Mouse (Mus musculus): Measurements from ENCODE around the gene Nudt16l1. TPM values are rescaled to one million over a fixed set of nuclear protein-coding genes. Genes with fewer than 3 reads are reported as not detected.

Gene Nudt16l1
- polyA plus RNA-seq, 1 experiment = 113 TPM

DNA sequence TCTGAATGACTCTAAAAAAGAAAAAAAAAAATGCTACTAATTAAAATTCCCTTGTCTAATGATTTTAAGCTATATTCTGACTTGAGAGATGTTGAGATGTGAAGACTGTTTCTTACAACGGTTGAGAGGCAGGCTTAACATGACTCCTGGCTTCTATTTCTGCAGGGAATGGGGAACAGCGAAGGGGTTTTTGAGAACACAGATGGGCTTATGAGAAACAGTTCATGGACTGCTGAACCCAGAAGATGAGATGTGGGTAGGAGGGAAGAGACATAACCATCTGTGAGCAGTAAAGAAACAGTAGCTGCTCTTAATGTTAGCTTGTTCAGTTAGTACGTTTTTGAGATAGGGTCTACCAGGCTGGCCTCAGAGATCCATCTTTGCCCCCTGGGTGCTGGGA, 18.0 kb downstream of the Nudt16l1 start:
- DNase-seq (ENCODE audit: low read depth) = no peak

GRCm38 (mm10) chr16:4957446-4957845, 18.9 kb downstream of the Nudt16l1 start:
- no peak for DNase-seq (ENCODE audit: low read depth)

DNA sequence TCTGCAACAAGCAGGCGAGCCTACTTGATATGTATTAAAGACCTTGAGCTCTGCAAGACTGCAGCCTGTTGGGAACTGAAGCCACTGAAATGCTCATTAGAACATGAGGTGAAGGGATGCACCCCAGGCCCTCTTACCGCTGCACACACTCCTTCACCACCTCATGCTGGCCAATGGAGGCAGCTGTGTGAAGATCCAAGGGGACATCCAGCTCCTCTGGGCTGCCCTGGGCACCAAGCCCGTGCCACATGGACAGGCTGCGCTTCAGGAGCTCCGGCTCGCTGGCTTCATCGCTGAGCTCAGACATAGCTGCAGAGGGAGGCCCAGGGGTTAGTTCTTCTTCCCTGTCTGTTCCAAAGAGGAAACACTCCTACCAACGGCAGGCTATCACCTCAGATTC, 21.7 kb downstream of the Nudt16l1 start:
- no peak for DNase-seq (ENCODE audit: low read depth)

DNA sequence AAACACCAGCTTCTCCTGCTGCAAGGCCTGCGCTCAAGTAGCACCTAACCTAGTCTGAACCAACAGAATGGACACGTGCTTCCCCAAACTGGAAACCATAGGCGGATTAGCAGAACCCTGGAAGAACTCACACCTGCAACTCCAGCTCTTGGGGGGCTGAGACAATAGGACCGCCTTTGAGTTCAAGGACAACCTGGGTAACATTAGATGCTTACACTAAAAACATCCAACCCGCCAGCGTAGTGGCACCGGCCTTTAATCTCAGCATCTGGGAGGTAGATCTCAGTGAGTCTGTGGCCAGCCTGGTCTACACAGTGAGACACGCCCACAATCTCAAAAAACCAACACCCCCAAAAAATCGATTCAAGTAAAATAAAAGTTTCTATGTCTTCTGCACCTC, 24.8 kb downstream of the Nudt16l1 start:
- no peak for DNase-seq (ENCODE audit: low read depth)

DNA sequence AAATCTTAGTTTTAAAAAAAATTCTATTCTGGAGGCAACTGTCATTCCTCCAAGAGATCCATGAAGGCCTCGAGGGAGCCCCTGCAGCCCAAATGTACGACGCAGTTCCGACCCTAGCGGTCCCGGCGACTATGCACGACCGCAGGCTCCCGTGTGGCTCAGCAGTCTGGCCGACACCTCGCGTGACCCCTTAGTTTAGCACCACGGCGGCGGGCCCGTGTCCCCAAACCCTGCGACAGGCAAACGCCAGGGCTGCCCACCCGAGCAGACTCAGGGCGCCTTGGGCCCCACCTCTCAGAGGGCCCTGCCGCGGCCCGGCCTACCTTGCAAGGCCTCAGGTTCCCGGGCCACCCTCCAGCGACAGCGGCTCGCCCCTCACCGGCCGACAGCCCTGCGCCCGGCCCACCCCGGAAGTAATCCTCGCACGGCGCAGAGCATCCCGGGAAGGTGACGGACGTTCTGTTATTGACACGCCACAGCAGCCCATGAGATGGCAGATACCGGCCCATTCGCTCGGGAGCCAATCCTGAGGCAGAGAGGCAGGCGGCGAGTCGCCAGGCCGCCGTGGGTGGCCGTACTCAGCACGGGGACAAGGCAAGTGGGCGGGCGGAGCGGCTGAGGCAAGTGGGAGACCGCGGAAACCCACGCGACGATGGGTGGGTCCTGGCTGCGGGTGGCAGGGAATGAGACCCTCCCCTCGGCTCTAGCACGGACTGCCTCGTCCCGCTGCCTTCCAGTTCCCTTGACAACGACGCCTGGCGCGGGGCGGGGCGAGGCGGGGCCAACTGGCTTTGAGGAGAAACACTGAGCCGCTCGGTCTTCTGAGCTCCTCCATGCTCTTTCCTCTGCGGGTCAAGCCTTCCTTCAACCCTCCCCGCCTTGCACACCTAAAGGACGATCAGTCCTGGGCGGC, 25.5 kb downstream of the Nudt16l1 start, which contains the start of gene Anks3:
Gene Anks3 (minus strand): TSS at position 409 of the 913 bp plus-strand sequence.
- peak; percentile 64 for DNase-seq (ENCODE audit: low read depth)

DNA sequence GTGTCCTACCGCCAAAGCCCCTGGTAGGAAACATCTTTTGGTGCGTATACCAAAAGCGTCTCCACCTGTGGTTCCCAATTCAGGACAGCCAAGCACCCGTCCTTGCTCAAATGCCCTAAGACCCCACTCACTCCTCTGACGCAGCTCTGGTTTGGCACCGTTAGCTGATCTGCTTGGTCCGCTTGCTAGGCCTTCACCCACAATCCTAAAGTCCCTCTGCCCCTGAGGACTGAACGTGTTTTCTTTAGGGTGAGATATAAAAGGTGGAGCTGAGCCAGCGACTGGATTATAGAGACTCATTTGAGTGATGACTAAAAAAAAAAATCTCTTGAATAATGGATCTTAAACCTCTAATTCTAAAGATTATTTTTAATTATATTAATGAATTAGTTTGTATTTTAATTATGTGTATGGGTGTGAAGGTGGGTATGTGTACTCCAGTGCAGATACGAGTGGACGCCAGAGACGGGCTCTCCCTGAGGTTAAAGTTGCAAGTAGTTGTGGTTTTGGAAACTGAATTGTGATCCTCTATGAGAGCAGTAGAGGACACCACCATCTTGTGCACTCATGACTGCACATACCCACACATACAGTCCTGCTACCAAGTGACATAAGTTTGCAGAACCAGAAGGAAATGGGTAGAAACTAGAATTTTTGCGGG, 26.3 kb downstream of the Nudt16l1 start:
- no peak for DNase-seq (ENCODE audit: low read depth)

DNA sequence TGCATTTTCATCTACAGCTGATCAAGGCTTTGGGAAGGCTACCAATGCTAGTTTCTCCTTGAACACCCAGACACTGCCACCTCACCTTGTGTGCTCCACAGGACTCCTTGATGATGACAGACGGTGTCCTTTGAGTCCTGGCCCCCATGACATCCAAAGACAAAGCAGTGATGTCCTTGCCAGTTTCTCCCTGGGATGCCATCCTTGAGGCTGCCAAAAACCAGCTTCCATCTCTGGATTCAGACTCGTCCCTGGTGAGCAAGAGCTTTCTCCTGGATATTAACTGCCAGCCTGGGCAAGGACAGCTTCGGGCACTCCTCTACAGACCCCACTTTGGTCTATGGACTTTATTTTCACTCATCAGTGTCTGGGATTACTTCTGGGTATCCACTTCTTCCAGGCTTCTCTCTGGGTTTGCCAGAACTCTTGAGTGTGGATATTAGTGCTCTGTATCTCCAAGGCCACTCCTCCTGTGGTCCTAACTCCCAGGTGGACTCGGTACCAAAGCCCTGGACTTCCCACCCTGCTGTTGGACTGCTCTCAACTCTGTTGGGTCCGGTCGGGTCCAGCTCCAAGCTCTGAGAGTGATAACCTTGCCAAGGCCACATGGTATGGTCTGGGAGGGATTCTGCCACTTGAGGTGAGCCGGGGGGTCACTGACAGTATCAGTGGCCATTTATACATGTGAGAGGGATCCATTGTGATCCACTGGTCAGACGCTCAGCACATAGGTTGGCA, 27.0 kb downstream of the Nudt16l1 start:
- DNase-seq (ENCODE audit: low read depth) = no peak

- no peak for DNase-seq (ENCODE audit: low read depth)
These were observed 29.9 kb downstream of the Nudt16l1 start for GRCm38 (mm10) chr16:4968426-4968825.

DNA sequence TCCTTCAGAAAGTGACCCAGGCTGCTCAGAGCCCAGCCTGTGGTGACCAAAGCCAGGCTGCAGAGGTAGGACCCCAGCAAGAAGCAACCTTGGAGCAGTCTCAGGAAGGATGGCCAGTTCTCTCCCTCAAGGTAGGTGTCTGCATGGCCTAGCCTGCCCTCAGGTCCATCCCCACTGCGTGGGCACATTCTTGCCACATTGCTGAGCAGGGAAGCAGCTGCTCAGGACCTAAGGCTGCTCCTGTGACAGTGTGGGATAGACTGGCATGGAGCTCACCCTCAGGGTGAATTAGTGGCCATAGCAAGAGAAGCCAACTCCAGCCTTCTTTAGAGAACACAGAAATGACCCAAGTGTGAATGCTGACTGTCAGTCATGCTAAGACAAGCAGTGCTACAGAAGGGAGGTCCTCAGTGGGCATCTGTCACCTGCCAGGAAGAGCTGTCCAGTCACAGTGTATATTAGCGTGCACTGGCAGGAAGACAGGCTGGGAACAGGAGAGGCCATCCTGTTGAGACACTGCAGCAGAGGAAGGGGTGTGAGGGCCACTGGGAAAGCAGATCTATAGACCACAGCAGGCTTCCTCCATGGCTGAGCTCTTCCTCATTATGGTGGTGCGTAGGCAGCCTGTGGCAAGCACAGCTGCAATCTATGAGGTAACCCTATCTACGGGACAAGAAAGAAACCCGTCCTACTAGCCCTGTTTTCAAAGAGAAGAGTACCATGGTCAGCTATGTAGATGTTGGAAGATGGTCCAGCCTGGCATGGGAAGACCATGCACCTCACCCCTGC, 30.7 kb downstream of the Nudt16l1 start:
- DNase-seq (ENCODE audit: low read depth) = no peak

DNA sequence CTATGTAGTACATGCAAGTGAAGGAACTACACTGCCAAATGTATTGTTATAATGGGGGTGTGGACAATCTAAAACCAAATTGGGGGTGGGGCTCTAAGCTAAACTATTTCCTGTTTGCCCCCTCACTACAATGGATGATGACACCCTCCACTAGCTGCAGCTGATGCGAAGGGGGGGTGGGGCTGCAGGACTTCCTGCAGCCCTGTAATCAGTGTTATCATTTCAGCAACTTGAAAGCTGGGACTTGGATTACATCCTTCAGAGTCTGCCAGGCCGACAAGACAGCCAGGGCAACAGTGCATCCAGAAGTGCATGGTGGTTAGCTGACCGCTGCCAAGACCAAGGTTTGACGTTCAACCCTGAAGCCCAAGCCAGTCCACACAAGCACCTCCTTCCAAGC, 33.1 kb downstream of the Nudt16l1 start:
- no peak for DNase-seq (ENCODE audit: low read depth)

GRCm38 (mm10) chr16:4974521-4974920, 36.0 kb downstream of the Nudt16l1 start:
- DNase-seq (ENCODE audit: low read depth) = no peak

GRCm38 (mm10) chr16:4976180-4976579, 37.6 kb downstream of the Nudt16l1 start:
- DNase-seq (ENCODE audit: low read depth) = no peak

DNA sequence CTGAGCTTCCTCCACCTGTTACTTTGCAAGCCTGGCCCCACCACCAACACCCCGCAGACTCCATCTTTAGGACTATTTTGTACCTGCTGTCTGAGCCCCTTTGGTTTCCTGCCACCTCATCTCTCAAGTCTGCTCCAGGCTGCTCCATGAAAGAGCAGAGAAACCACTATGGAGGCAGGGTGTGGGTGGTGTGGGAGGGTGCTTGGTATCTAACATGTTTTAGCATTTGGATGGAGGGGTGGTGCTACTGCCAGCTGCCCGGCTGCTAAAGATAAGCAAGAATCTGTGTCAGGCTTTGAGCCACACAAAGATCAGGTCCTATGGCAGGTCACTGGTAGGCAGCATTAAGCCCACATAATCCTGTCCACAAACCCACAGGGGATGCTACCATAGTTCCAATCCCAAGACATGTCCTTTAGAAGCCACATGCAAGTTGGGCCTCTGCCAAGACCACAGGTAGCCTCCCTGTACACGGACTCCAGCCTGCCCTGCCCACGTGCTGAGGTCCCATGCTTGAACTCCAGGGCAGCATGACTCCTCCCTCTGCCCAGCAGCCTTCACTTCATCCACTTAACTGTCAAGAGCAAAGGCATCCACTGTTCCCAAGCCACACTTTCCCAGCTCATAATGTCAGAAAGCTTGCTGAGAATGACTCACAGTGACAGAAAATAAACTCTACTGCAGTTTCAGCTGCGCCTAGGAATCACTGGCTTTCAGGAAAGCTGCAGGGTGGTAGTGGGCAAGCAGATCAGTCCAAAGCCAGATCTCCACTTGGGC, 39.9 kb downstream of the Nudt16l1 start:
- no peak for DNase-seq (ENCODE audit: low read depth)

DNA sequence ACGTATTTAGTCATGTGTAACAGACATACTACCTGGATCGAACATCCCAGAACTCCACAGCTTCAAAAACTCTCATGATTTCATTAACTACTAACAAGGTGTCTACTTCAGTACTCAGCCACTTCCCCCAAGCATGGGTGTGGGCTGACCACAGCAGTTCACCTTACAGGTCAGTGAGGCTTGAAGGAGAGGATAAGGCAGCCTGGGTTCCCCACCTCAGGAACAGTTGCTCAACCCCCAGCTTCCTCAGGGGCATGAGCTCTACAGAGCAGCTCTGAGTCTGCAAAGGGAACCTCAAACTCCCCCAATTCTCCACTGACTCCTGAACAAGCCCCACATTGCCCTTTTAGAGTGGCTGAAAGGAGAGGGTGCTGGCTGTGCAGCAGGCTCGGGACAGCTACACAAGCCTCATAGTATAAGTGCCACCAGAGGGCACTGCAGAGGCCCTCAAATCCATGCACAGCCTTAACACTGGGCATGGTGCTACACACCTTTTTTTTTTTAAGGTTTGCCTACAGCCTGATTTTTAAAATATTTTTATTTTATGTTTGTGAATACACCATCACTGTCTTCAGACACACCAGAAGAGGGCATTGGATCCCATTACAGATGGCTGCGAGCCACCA, 41.3 kb downstream of the Nudt16l1 start:
- DNase-seq (ENCODE audit: low read depth) = no peak

DNA sequence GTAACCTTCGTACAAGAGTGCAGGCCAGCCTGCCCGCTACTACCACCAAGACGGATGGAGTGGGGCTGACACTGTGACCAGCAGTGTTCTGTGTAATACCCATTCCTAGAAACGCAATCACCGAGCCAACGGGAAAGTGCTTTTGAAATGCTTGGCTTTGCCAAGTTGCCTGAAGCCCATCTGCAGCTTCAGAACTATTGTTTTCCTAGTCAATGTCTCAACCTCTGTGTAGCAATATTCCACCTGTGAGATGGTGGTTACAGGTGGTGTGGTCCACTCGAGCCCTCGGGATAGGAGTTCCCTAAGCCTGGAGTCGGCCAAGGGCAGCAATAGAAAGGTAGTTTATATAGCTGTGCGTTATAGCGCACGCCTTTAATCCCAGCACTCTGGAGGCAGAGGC, 46.2 kb downstream of the Nudt16l1 start:
- DNase-seq (ENCODE audit: low read depth) = peak; percentile 75

Other genes with a start within 250 kb of the Nudt16l1 start
- gene Nmral1, start 219.4 kb upstream of the Nudt16l1 start, polyA plus RNA-seq (2012; rRNA removed) = 9.5 and 10.4 TPM in 2 replicates
- gene Hmox2, start 212.4 kb upstream of the Nudt16l1 start, polyA plus RNA-seq (2012; rRNA removed) = 49.5 and 53.2 TPM in 2 replicates
- 73.7 and 84.7 TPM in 2 replicates for gene Cdip1, start 148.5 kb upstream of the Nudt16l1 start, polyA plus RNA-seq (2012; rRNA removed)
- 0.19 and 0.24 TPM in 2 replicates for gene 4930562C15Rik, start 103.3 kb upstream of the Nudt16l1 start, polyA plus RNA-seq (2012; rRNA removed)
- gene Ubald1, start 58.4 kb upstream of the Nudt16l1 start, polyA plus RNA-seq (2012; rRNA removed) = 48.3 and 68.8 TPM in 2 replicates
- 147 and 154 TPM in 2 replicates for gene Mgrn1, start 52.5 kb upstream of the Nudt16l1 start, polyA plus RNA-seq (2012; rRNA removed)
- 48.1 and 58.8 TPM in 2 replicates for gene Anks3, start 25.4 kb downstream of the Nudt16l1 start, polyA plus RNA-seq (2012; rRNA removed)
- gene Sept12, start 59.1 kb downstream of the Nudt16l1 start, polyA plus RNA-seq (2012; rRNA removed) = 1.1 and 2.1 TPM in 2 replicates
- gene Smim22, start 68.5 kb downstream of the Nudt16l1 start, polyA plus RNA-seq (2012; rRNA removed) = 73.8 and 89.8 TPM in 2 replicates
- gene Rogdi, start 74.8 kb downstream of the Nudt16l1 start, polyA plus RNA-seq (2012; rRNA removed) = 161 and 182 TPM in 2 replicates
- 68.0 and 80.6 TPM in 2 replicates for gene Glyr1, start 111.1 kb downstream of the Nudt16l1 start, polyA plus RNA-seq (2012; rRNA removed)
- 32.0 and 38.2 TPM in 2 replicates for gene Ubn1, start 111.3 kb downstream of the Nudt16l1 start, polyA plus RNA-seq (2012; rRNA removed)
- 4.3 and 9.2 TPM in 2 replicates for gene Ppl, start 193.7 kb downstream of the Nudt16l1 start, polyA plus RNA-seq (2012; rRNA removed)
- 0.68 and 0.74 TPM in 2 replicates for gene Sec14l5, start 208.3 kb downstream of the Nudt16l1 start, polyA plus RNA-seq (2012; rRNA removed)